Mouse (Mus musculus) fat pad, adult 2 months (tissue): ENCODE data around the gene Wnt1.
A peak's percentile ranks its signal among the peaks of the same experiment; 100 is the strongest.
"Not testable (repeated sequence)": the region's sequence is repeated elsewhere in the genome, so short reads cannot be mapped to it uniquely, and the experiment has no call there.

Source experiments
- DNase-seq: peaks from one replicate; pipeline ENCODE4 v3.0.0-alpha.2; 2011; ENCODE audit warnings: low read depth, low spot score; ENCODE audit errors: extremely low read depth

Gene Wnt1

DNA sequence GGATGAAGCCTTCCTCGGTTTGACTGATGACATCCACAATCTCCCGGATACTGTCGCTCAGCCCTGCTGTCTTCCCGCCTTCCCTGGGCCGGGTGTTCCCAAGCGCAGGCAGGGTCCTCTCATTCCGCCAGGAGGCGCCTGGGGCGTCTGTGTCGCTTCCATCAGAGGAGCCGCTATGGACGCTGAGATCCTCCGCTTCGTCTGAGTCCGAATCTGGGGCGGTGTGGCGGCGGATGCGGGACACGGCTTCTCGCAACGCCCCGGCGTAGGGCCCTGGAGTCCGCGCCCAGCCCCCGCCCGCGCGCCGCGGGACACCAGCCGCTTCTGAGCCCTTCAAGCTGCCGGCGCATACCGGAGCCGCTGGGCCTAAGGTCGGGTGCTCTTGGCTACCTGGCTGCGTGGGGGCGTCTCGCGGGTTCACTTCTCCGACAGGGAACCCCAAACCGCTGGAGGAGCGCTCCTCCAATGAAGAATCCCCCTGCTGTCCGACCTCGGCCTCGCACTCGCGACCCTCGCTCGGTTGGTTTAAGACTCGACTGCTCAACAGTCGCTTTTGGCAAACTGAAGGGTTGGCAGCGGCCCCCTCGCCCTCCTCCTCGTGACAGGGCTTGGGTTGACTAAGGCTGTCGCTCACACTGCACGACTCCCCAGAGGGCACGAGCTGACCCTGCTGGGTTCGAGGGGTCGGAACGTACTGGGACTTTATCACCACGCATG, 15.8 kb downstream of the Wnt1 start:
- DNase-seq: no peak

GRCm38 (mm10) chr15:98806071-98806808, 16.6 kb downstream of the Wnt1 start:
- DNase-seq: no peak

GRCm38 (mm10) chr15:98806809-98807770, 17.4 kb downstream of the Wnt1 start:
- DNase-seq: no peak

DNA sequence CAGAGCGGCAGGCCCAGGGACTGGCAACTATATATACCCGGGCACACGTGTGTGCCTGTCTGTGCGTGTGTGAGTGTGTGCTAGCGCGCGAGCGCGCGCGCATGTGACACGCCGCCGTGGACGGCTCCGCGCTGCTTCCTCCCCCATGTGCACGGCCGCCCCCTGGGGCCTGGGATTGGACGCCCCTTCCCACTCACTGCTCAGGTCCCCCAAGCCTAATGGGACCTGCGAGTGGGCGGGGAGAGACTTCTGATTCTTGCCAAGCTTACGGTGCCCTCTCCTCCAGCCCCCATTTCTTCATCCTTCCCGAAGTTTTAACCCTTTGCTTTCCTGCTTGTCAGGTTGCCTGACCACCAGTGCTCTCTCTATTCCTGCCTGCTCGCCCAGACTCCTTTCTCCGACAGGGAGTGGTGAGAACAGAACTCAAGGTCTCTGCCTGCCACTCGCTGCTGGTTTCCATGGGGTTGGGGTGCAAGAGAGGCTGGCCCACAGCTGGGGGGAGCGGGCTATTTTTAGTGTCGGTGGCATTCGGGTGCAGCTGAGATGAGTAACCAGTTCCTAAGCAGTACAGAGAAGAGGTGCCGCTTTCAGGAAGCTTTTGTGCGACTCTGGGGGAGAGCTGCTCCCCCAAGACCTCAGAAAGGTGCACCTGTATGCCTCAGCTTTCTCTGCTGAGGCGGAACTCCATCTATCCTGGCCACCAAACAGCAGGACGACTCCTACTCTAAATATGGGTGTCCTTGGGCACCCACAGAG, 18.4 kb downstream of the Wnt1 start:
- DNase-seq: no peak

GRCm38 (mm10) chr15:98808651-98809134, 19.0 kb downstream of the Wnt1 start:
- DNase-seq: no peak

DNA sequence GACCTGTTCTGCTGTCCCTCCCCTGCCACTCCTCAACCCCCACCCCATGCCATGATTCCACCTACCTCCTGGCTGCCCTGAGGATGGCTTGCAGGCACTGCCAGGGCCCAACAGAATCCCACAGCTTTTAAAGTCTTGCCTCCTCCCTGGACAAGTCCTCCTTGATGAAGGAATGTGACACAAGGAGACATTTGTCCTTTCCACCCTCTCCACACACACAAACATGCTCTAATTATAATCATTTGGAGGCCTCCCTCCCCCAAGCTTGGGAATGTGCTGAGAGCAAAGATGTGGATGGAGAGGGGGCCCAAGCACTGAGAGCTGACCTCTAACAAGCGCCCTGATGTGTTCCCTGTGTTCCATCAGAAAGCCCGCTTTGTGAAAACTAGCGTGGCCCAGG, 19.7 kb downstream of the Wnt1 start, which contains the start of gene Ddn:
Ddn (minus strand) TSS at position 101 of the 400 bp plus-strand sequence.
- no peak for DNase-seq

DNA sequence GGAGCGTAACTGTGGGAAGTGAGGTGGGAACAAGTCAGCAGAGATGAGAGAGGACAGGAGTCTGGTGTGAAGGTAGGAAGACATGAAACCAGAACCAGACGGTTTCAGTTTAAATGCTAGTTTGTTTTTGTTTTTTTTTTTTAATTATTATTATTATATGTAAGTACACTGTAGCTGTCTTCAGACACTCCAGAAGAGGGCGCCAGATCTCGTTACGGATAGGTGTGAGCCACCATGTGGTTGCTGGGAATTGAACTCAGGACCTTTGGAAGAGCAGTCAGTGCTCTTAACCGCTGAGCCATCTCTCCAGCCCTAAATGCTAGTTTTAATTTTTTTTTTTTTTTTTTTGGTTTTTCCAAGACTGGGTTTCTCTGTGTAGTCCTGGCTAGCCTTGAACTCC, 20.6 kb downstream of the Wnt1 start:
- DNase-seq: not testable (repeated sequence)

DNA sequence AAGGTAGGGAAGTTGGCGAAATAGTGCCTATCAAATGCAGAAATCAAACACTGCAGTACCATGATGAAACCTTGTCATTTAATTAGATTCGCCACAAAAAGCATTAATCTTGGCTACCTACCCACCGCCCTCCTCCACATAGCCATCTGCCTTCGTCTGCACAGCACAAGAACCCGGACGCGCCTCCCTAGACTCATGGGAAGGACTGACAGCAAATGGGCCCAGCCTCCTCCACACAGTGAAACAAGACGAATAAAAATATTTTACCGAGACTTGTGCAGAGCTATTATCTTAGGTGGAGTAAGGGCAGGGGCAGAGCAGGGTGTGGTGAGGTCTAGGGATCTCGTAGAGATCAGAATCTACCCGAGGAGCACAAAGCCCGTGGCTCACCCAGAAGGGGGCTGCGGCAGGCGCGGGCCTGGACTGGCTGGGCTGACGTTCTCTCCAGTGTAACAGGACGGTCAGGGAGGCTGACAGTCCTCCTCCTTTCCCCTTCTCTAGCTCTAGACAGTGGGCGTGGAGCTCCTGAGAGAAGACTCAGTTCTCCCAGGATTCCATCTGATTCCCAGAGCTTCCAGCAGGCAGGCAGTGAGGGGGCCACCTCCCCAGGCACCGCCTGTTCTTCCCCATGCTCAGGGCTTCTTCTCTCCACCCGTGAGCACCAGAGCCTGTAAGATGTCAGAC, 23.2 kb downstream of the Wnt1 start:
- no peak for DNase-seq

- no peak for DNase-seq
Measured at GRCm38 (mm10) chr15:98818171-98818570, 28.5 kb downstream of the Wnt1 start.

- DNase-seq: no peak
Measured at GRCm38 (mm10) chr15:98820937-98821336, 31.3 kb downstream of the Wnt1 start.

DNA sequence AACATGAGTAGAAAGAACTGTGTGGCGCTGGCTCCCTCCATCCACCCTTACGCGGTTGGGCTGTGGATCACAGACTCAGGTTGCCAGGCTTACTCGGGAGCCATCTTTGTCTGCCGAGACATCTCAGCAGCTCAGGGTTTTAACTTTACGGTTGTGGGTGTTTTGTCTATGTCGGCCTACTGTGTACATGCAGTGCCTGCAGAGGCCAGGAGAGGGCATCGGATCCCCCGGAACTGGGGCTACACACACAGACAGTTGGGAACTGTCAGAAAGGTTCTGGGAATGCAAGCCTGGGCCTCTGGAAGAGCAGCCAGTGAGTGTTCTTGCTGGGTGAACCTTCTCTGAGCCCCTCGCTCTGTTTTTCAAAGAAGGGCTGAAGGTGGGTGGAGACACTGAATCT, 31.7 kb downstream of the Wnt1 start:
- no peak for DNase-seq

DNA sequence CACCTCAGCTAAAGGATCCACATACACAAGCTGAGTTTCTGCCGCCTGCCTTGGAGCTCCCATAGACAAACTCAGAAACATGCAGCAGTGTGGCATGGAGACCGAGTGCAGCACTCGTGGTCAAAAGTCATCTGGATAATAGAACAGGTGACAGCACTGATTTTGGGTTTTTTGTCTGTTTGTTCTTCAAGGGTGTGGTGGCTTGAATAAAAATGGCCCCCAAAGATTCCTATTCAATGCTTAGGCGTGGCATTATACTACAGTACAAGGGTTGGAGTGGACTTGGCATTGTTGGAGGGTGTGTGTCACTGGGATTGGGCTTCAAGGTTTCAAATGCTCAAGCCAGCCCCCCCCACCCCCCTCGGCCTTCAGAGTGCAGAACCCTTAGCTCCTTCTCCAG, 32.5 kb downstream of the Wnt1 start:
- no peak for DNase-seq

- DNase-seq: no peak
Measured at GRCm38 (mm10) chr15:98823434-98823833, 33.8 kb downstream of the Wnt1 start.

DNA sequence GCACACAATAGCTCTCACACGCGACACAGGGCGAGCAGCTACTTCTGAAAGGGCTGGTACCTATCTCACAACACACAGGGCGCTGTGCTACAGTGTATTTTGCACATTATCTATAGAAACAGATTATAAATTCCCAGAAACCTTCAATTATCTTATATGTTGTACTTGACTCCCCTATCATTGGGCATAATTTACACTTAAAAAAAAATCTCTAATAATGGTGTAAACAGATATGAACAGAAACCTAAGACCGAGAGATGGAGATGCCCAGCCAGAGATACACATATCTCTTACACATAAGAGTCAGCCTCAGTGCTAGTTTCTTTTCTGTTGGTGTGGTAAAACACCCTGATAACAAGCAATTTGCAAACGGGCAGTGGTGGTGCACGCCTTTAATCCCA, 38.0 kb downstream of the Wnt1 start:
- DNase-seq: no peak

- DNase-seq: peak; percentile 19
Measured at GRCm38 (mm10) chr15:98830736-98831683, 41.4 kb downstream of the Wnt1 start, which contains the start of gene Prkag1. TSS of gene Prkag1 (minus strand) at chr15:98831521.

DNA sequence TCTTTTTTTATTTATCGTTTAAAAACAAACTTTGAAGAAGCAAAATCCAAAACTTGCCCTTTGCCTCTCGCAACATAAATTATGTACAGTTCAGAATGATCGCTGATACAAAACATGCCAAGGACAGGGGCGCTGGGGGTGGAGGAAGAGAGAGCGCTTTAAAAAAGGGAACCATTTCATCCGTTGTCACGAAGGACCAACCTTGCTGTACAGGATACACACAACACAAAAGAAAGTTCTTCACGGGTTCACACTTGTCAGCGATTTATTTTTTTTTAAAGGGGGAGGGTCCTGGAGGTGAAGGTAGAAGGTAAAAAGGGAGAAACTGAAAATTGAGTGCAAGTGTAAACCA, 42.0 kb downstream of the Wnt1 start:
- no peak for DNase-seq

DNA sequence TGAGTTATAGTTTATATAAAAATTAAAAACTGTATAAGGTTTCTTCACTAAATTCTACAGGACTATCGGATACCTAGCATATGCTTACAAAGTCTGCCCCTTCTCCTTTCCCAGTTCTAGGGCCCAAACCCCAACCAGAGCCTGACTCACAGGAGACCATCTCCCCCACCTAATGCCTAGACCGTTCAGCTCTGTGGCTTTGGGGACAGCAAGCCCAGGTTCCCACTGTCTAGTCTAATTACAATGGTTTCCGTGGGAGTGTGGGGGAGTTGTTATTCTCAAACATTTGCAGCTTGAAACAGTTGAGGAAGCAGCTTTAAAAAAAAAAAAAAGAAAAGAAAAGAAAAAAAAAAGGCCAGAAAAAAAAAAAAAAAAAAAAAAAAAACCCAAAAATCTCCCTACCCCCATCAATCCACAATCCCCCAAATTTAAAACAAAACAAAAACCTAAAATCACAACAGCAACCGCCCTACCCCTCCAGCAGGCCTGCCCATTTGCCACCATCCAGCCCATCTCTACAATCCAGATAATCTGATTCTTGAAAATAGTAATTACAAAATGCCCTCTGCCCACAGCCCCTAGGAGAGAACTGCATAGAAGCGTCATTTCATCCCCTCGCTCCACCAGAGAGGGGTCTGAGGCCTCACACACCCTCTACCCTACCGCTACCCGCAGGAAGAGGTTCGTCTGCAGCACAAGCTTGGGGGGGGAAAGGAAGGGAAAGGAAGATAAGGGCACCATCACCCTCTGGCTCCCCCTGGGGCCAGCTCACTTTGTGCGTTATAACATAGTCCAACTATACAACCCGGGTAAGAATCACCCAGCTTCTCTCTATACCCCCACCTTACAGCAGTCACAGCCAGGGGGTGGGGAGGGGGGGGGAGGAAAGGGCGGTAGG, 42.8 kb downstream of the Wnt1 start:
- no peak for DNase-seq

GRCm38 (mm10) chr15:98833281-98833680, 43.6 kb downstream of the Wnt1 start:
- no peak for DNase-seq
